In genomic region chr6:72601732-72602131, GRCm38 (mm10) we compare ENCODE assay signal across 9 mouse cellular contexts. TPM values are rescaled to one million over a fixed set of nuclear protein-coding genes. Genes with fewer than 3 reads are reported as not detected.
DNase-seq lines count a peak whose midpoint lies in the region; ATAC-seq and TF ChIP-seq lines count a peak whose summit lies in the region.
"Had no signal": no experiment of that assay in that cellular context is flagged by ENCODE, and none has a peak within 500 bp of the region (broad histone marks: within the 10 kb centered on the region; RNA-seq: fewer than 3 reads in every experiment).

No protein-coding gene starts in this region.

- peak; percentile 97; the same call in 1 of the 2 replicates for TF ChIP-seq CTCF in kidney, adult 2 months (conservative IDR thresholded peaks at IDR 0.05; ENCODE audit: insufficient read depth, insufficient read length, low read depth, low read length)
- TF ChIP-seq CTCF in left cerebral cortex, adult 2 months (IDR thresholded peaks at IDR 0.05) = peak; percentile 95

- no peak overlapping the region for H3K4me3 ChIP-seq in kidney, adult 2 months (ENCODE audit: insufficient read depth, low read depth, low read length)
- no peak overlapping the region for H3K4me3 ChIP-seq in kidney, embryonic 16.5 days (ENCODE audit: low read length)
- no peak overlapping the region for H3K4me3 ChIP-seq in embryonic facial prominence, embryonic 10.5 days
- no peak overlapping the region for H3K4me3 ChIP-seq in left cerebral cortex, adult 2 months
- H3K4me3 ChIP-seq: erythroblast, embryonic 14.5 days had no signal

- intact Hi-C loops in heart, postnatal 10 days (cut with DNase I) = no loop called here
- intact Hi-C loops in left cerebral cortex, adult 2 months (cut with DNase I) = no loop called here

- no peaks in the 10 kb centered on the region for H3K27me3 ChIP-seq in kidney, adult 2 months (replicated peaks; ENCODE audit: control insufficient read depth, insufficient read depth, low read length)
- H3K27me3 ChIP-seq in kidney, embryonic 16.5 days (ENCODE audit: insufficient read depth, low read length) = no peaks in the 10 kb centered on the region
- no peaks in the 10 kb centered on the region for H3K27me3 ChIP-seq in embryonic facial prominence, embryonic 10.5 days (replicated peaks; ENCODE audit: low read depth, poor library complexity, severe bottlenecking)

- H3K36me3 ChIP-seq in kidney, adult 2 months (ENCODE audit: control insufficient read depth, insufficient read depth, low read length) = peaks cover 2% of the 10 kb centered on the region
- peaks cover 18% of the 10 kb centered on the region for H3K36me3 ChIP-seq in kidney, embryonic 16.5 days (ENCODE audit: insufficient read depth, low read length)
- peaks cover 34% of the 10 kb centered on the region for H3K36me3 ChIP-seq in embryonic facial prominence, embryonic 10.5 days (replicated peaks)

- peak; percentile 92 for DNase-seq in kidney, adult 2 months
- DNase-seq in adrenal gland, postnatal 10 days = peak; percentile 89
- peak; percentile 75 for DNase-seq in embryonic facial prominence, embryonic 10.5 days (ENCODE audit: low spot score)
- peak; percentile 85 to 88 for DNase-seq in heart, postnatal 10 days
- DNase-seq in left cerebral cortex, adult 2 months (ENCODE audit: extremely low spot score in 1 of 2, low spot score in 2 of 2) = peak; percentile 72 to 78
- DNase-seq in naive thymus-derived CD4-positive, alpha-beta T cell, adult 2 months (ENCODE audit: low read depth) = peak; percentile 89
- peak; percentile 26 for DNase-seq in telencephalon, adult 2 months (ENCODE audit: low read depth, low spot score)

- H3K9me3 ChIP-seq in kidney, embryonic 16.5 days (ENCODE audit: low read length) = no peaks in the 10 kb centered on the region
- H3K9me3 ChIP-seq in embryonic facial prominence, embryonic 10.5 days = no peaks in the 10 kb centered on the region

- ATAC-seq in kidney, embryonic 16.5 days (ENCODE audit: low FRiP score, low TSS enrichment) = no peak

- H3K4me2 ChIP-seq in kidney, embryonic 16.5 days (replicated peaks; ENCODE audit: low read depth, low read length) = no peak overlapping the region

- peaks cover 14% of the 10 kb centered on the region; the same call in 1 of the 2 replicates for H3K4me1 ChIP-seq in kidney, adult 2 months (ENCODE audit: control insufficient read depth, insufficient read depth, low read length)
- peaks cover 20% of the 10 kb centered on the region for H3K4me1 ChIP-seq in kidney, embryonic 16.5 days (ENCODE audit: insufficient read depth, low read length)
- H3K4me1 ChIP-seq in embryonic facial prominence, embryonic 10.5 days = peaks cover 22% of the 10 kb centered on the region

- no peak overlapping the region for H3K9ac ChIP-seq in kidney, embryonic 16.5 days (replicated peaks; ENCODE audit: low read length)

- no peak overlapping the region for H3K27ac ChIP-seq in kidney, adult 2 months (ENCODE audit: insufficient read depth, low read depth, low read length)
- no peak overlapping the region for H3K27ac ChIP-seq in kidney, embryonic 16.5 days (ENCODE audit: low read length)
- no peak overlapping the region for H3K27ac ChIP-seq in embryonic facial prominence, embryonic 10.5 days (replicated peaks)
- no peak overlapping the region for H3K27ac ChIP-seq in left cerebral cortex, adult 2 months

- WGBS in kidney, adult 2 months = 14% methylated on average over 1 of the region's 1 CpGs
- 50% methylated on average over 1 of the region's 1 CpGs for WGBS in kidney, embryonic 16.5 days
- 59% methylated on average over 1 of the region's 1 CpGs for WGBS in embryonic facial prominence, embryonic 10.5 days

- TF ChIP-seq POLR2A in kidney, adult 2 months (IDR thresholded peaks at IDR 0.05; ENCODE audit: low read depth, low read length) = no peak

RNA-seq across cellular contexts. Expression of gene Retsat, which starts 3.5 kb away (rescaled TPM):
- 237 and 272 TPM in 2 replicates for polyA plus RNA-seq in kidney, adult 2 months (2012; rRNA removed)
- polyA plus RNA-seq in kidney, embryonic 16.5 days (2015; fragmentation: Nextera tagmentation; extraction: Ambion mirVana) = 33.8 and 36.0 TPM in 2 replicates
- 100 to 1,000 TPM; 359 to 375 TPM for total RNA-seq in adrenal gland, postnatal 10 days (2021)
- 8.6 and 8.9 TPM in 2 replicates for polyA plus RNA-seq in embryonic facial prominence, embryonic 10.5 days (2016; fragmentation: Nextera tagmentation; extraction: Ambion mirVana)
- total RNA-seq in heart, postnatal 10 days (2021) = 100 to 1,000 TPM; 141 to 152 TPM
- 10 to 100 TPM; 46.3 to 50.3 TPM for total RNA-seq in left cerebral cortex, adult 2 months (2021)

RNA-seq across cellular contexts. Expression of gene Elmod3, which starts 3.5 kb away (rescaled TPM):
- 43.0 and 43.4 TPM in 2 replicates for polyA plus RNA-seq in kidney, adult 2 months (2012; rRNA removed)
- polyA plus RNA-seq in kidney, embryonic 16.5 days (2015; fragmentation: Nextera tagmentation; extraction: Ambion mirVana) = 18.9 and 19.5 TPM in 2 replicates
- total RNA-seq in adrenal gland, postnatal 10 days (2021) = 10 to 100 TPM; 13.3 to 15.8 TPM
- polyA plus RNA-seq in embryonic facial prominence, embryonic 10.5 days (2016; fragmentation: Nextera tagmentation; extraction: Ambion mirVana) = 13.9 and 14.8 TPM in 2 replicates
- total RNA-seq in heart, postnatal 10 days (2021) = 10 to 100 TPM; 15.7 to 16.0 TPM
- total RNA-seq in left cerebral cortex, adult 2 months (2021) = 10 to 100 TPM; 19.1 to 21.3 TPM

RNA-seq across cellular contexts. Expression of gene Tgoln1, which starts 15.1 kb away (rescaled TPM):
- 101 and 118 TPM in 2 replicates for polyA plus RNA-seq in kidney, adult 2 months (2012; rRNA removed)
- polyA plus RNA-seq in kidney, embryonic 16.5 days (2015; fragmentation: Nextera tagmentation; extraction: Ambion mirVana) = 43.3 and 46.3 TPM in 2 replicates
- total RNA-seq in adrenal gland, postnatal 10 days (2021) = 100 to 1,000 TPM in 1 of 2 experiments, 10 to 100 TPM in 1; 92.7 to 121 TPM
- 26.2 and 27.9 TPM in 2 replicates for polyA plus RNA-seq in embryonic facial prominence, embryonic 10.5 days (2016; fragmentation: Nextera tagmentation; extraction: Ambion mirVana)
- total RNA-seq in heart, postnatal 10 days (2021) = 10 to 100 TPM; 44.5 to 45.4 TPM
- total RNA-seq in left cerebral cortex, adult 2 months (2021) = 10 to 100 TPM; 95.1 to 95.5 TPM

RNA-seq across cellular contexts. Expression of gene Capg, which starts 57.5 kb away (rescaled TPM):
- polyA plus RNA-seq in kidney, adult 2 months (2012; rRNA removed) = 64.3 and 70.9 TPM in 2 replicates
- polyA plus RNA-seq in kidney, embryonic 16.5 days (2015; fragmentation: Nextera tagmentation; extraction: Ambion mirVana) = 83.1 and 94.3 TPM in 2 replicates
- total RNA-seq in adrenal gland, postnatal 10 days (2021) = 10 to 100 TPM; 28.1 to 33.5 TPM
- polyA plus RNA-seq in embryonic facial prominence, embryonic 10.5 days (2016; fragmentation: Nextera tagmentation; extraction: Ambion mirVana) = 14.8 and 16.0 TPM in 2 replicates
- total RNA-seq in heart, postnatal 10 days (2021) = 10 to 100 TPM; 11.5 to 13.1 TPM
- 1 to 10 TPM; 2.3 to 2.6 TPM for total RNA-seq in left cerebral cortex, adult 2 months (2021)

Comparison
In these comparisons a context has a peak if more than half of its experiments do, and no peak if none do; other contexts are left out.
1. DNase-seq: peak in every context shown above with its lines; median percentile 92 in kidney, adult 2 months; 89 in adrenal gland, postnatal 10 days; 89 in naive thymus-derived CD4-positive, alpha-beta T cell, adult 2 months; 86 in heart, postnatal 10 days; 75 in embryonic facial prominence, embryonic 10.5 days; 75 in left cerebral cortex, adult 2 months; 26 in telencephalon, adult 2 months.